Mouse (Mus musculus) bone marrow macrophage, adult 2 months (primary cell): ENCODE measurements around the gene Hnrnph3.

Experiments used
- CTCF ChIP-seq: IDR thresholded peaks from 2 replicates; pipeline ENCODE4 v1.5.1; 2012; ENCODE audit warnings: low read depth, mild to moderate bottlenecking, low read length, moderate library complexity
- POLR2A ChIP-seq: IDR thresholded peaks from 2 replicates; pipeline ENCODE4 v1.6.1; 2012; ENCODE audit warnings: mild to moderate bottlenecking, low read depth, low read length, borderline replicate concordance

- TF ChIP-seq CTCF (peak; percentile 34; the same call in 1 of the 2 replicates), POLR2A (no peak)
Observed at GRCm38 (mm10) chr10:62980039-62980954, 43.7 kb downstream of the Hnrnph3 start, which contains the start of gene Rufy2.
